Mouse (Mus musculus) neural tube, embryonic 13.5 days (tissue): ENCODE results near the gene Slc9a3r2. TPM values are rescaled to one million over a fixed set of nuclear protein-coding genes. Genes with fewer than 3 reads are reported as not detected.

Experiments
- ATAC-seq: fragments of 200-750 bp; cut with Nextera tagmentation; 2 replicates; pipeline ENCODE4 v1.8.0; 2017; ENCODE audit warnings: low read depth, mild to moderate bottlenecking, moderate TSS enrichment, moderate library complexity
- H3K27ac ChIP-seq: fragments of 300-500 bp; sonication (generic); replicated peaks from 2 replicates; pipeline ENCODE4 v1.5.1; 2015; ENCODE audit warnings: moderate library complexity, mild to moderate bottlenecking, inconsistent platforms
- H3K27me3 ChIP-seq: fragments of 300-500 bp; sonication (generic); 2 replicates; pipeline ENCODE4 v1.6.1; 2015; ENCODE audit warnings: mild to moderate bottlenecking, inconsistent platforms
- H3K36me3 ChIP-seq: fragments of 300-500 bp; sonication (generic); 2 replicates; pipeline ENCODE4 v1.6.1; 2015; ENCODE audit warnings: mild to moderate bottlenecking, inconsistent platforms
- H3K4me1 ChIP-seq: fragments of 300-500 bp; sonication (generic); replicated peaks from 2 replicates; pipeline ENCODE4 v1.6.1; 2015; ENCODE audit warnings: inconsistent platforms
- H3K4me2 ChIP-seq: fragments of 300-500 bp; sonication (generic); 2 replicates; pipeline ENCODE4 v1.6.1; 2015; ENCODE audit warnings: inconsistent platforms, mild to moderate bottlenecking, moderate library complexity
- H3K4me3 ChIP-seq: fragments of 300-500 bp; sonication (generic); 2 replicates; pipeline ENCODE4 v1.5.1; 2015; ENCODE audit warnings: mild to moderate bottlenecking, inconsistent platforms
- H3K9ac ChIP-seq: fragments of 300-500 bp; sonication (generic); 2 replicates; pipeline ENCODE4 v1.6.1; 2015; ENCODE audit warnings: moderate library complexity, mild to moderate bottlenecking, inconsistent platforms
- H3K9me3 ChIP-seq: fragments of 300-500 bp; sonication (generic); 2 replicates; pipeline ENCODE4 v1.6.1; 2016; ENCODE audit warnings: inconsistent platforms
- WGBS: fragments of 180-500 bp; shearing (Covaris S2); methylation state at CpG from one replicate; pipeline ENCODE4 v1.1.7; 2015; 5-methylcytosine and 5-hydroxymethylcytosine counted together
- microRNA-seq: library from miRNA; unstranded; fragments of <30 nt; microRNA quantifications from one replicate; pipeline ENCODE4, GENCODE M21; 2016
- polyA plus RNA-seq: library from polyadenylated mRNA; unstranded; fragments of >200 nt; fragmentation: Nextera tagmentation; extraction: Ambion mirVana; gene quantifications from 2 replicates; pipeline ENCODE4 v1.2.1, GENCODE M21; 2015

Gene Slc9a3r2
- polyA plus RNA-seq, 1 experiment from 2014 or later, result 42.6 TPM

DNA sequence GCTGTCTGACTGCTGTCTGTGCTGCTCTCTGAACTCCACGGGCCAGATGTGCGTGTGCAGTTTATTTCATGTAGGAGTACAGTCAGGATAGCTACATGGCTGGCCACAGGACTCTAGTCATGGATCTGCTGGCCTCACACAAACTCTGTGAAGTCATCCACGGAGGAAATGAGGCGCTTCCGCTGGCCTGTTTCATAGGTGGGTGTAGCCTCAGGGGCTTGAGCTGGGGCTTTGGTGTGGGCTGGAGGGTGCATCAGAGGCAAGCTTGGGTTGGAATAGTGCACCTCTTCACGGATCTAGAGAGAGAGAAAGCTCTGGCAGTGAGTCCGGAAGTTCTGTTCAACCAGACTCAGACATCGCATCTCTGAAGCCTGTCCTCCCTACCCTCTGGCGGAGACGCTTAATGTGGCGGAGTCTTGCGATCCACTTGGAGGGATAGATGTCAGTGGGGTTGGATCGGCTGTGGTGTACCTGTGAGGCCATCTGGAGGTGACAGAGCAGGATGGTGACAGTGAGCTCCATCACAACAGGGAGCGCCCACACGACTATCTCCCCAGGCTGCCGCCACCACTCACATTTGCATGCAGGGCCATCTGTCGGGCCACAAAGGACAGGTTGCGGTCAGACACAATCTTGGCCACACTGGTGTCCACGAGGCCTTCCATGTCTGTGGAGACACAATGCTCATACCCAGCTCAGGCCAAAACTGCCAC, 53.5 kb downstream of the Slc9a3r2 start:
- H3K27me3 ChIP-seq, result no peaks in the 10 kb centered on the region
- no peak overlapping the region for H3K9ac ChIP-seq
- no peak overlapping the region for H3K4me2 ChIP-seq
- no peaks in the 10 kb centered on the region for H3K4me1 ChIP-seq
- H3K9me3 ChIP-seq, result no peaks in the 10 kb centered on the region
- H3K36me3 ChIP-seq, result peaks cover 100% of the 10 kb centered on the region
- ATAC-seq, result no peak
- H3K4me3 ChIP-seq, result no peak overlapping the region
- 87% methylated on average over 19 of the region's 19 CpGs for WGBS
- no peak overlapping the region for H3K27ac ChIP-seq

- whole genome bisulfite sequencing, result 73% methylated on average over 5 of the region's 5 CpGs
- Histone ChIP-seq H3K9ac (no peak overlapping the region), H3K27ac (no peak overlapping the region), H3K36me3 (peaks cover 100% of the 10 kb centered on the region), H3K9me3 (no peaks in the 10 kb centered on the region), H3K4me2 (no peak overlapping the region), H3K4me1 (no peaks in the 10 kb centered on the region), H3K4me3 (no peak overlapping the region), H3K27me3 (no peaks in the 10 kb centered on the region)
- ATAC-seq, result no peak
Observed at GRCm38 (mm10) chr17:24596073-24596466, 54.1 kb downstream of the Slc9a3r2 start.

- H3K4me2 ChIP-seq, result no peak overlapping the region
- peaks cover 100% of the 10 kb centered on the region for H3K36me3 ChIP-seq
- no peaks in the 10 kb centered on the region for H3K4me1 ChIP-seq
- no peak overlapping the region for H3K27ac ChIP-seq
- H3K9me3 ChIP-seq, result no peaks in the 10 kb centered on the region
- H3K9ac ChIP-seq, result no peak overlapping the region
- 80% methylated on average over 17 of the region's 17 CpGs for WGBS
- no peak for ATAC-seq
- no peak overlapping the region for H3K4me3 ChIP-seq
- H3K27me3 ChIP-seq, result no peaks in the 10 kb centered on the region
Observed at GRCm38 (mm10) chr17:24595126-24596072, 54.7 kb downstream of the Slc9a3r2 start.

GRCm38 (mm10) chr17:24593992-24594890, 55.9 kb downstream of the Slc9a3r2 start:
- peaks cover 98% of the 10 kb centered on the region for H3K36me3 ChIP-seq
- no peak for ATAC-seq
- H3K4me1 ChIP-seq, result no peaks in the 10 kb centered on the region
- no peak overlapping the region for H3K4me2 ChIP-seq
- no peak overlapping the region for H3K27ac ChIP-seq
- no peaks in the 10 kb centered on the region for H3K9me3 ChIP-seq
- WGBS, result 93% methylated on average over 26 of the region's 26 CpGs
- H3K9ac ChIP-seq, result no peak overlapping the region
- no peak overlapping the region for H3K4me3 ChIP-seq
- no peaks in the 10 kb centered on the region for H3K27me3 ChIP-seq

DNA sequence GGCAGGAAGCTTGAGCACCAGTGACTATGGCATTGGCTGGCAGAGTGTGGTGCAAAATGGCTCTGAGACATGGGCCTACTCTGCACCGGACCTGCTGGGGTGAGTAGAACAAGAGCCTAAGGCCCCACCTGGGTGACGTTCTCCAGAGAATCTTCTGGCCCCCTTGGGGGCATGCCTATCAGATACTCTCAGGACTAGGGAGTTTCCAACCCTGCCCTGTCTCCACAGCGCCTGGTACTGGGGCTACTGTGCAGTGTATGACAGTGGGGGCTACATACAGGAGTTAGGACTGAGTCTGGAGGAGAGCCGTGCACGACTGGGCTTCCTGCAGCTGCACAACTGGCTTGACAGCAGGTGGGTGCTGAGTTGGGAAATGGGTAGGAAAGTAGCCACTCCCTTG, 56.9 kb downstream of the Slc9a3r2 start:
- no peaks in the 10 kb centered on the region for H3K27me3 ChIP-seq
- WGBS, result 91% methylated on average over 5 of the region's 5 CpGs
- no peaks in the 10 kb centered on the region for H3K9me3 ChIP-seq
- H3K4me3 ChIP-seq, result no peak overlapping the region
- H3K27ac ChIP-seq, result no peak overlapping the region
- no peak overlapping the region for H3K9ac ChIP-seq
- H3K4me2 ChIP-seq, result no peak overlapping the region
- peaks cover 94% of the 10 kb centered on the region for H3K36me3 ChIP-seq
- H3K4me1 ChIP-seq, result no peaks in the 10 kb centered on the region
- ATAC-seq, result no peak

DNA sequence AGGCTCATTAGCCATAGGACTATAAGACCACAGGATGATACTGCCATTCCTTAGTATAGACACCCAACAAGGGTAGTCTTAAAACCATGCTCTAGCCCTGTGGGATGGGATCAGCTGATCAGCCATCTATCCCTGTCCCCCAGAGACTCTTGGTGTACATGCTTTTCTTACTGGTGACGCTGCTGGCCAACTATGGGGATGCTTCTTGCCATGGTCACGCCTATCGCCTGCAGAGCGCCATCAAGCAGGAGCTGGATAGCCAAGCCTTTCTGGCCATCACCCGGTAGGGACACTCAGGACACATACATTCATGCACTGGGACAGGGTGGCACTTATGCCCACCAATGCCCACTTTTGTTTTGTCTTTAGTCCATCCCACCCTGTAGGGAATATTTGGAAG, 58.4 kb downstream of the Slc9a3r2 start:
- Histone ChIP-seq H3K9ac (no peak overlapping the region), H3K36me3 (peaks cover 93% of the 10 kb centered on the region), H3K4me1 (no peaks in the 10 kb centered on the region), H3K27me3 (no peaks in the 10 kb centered on the region), H3K4me3 (no peak overlapping the region), H3K4me2 (no peak overlapping the region), H3K9me3 (no peaks in the 10 kb centered on the region), H3K27ac (no peak overlapping the region)
- ATAC-seq, result no peak
- WGBS, result 92% methylated on average over 5 of the region's 5 CpGs

DNA sequence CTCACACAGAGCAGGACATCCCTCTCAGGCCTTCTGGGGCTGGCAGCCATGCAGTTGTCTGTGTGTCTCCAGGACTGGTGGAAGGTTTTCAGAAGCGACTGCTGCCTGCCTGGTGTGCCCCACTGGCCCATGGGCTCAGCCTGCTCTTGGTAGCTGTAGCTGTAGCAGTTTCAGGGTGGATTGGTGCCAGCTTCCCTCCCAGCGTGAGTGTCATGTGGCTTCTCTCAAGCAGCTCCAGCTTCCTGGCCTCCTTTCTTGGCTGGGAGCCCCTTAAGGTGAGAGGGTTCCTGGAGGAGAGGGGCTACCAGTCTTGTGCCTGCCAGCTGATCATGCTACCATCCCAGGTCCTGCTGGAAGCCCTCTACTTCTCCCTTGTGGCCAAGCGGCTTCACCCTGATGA, 59.2 kb downstream of the Slc9a3r2 start:
- Histone ChIP-seq H3K4me3 (no peak overlapping the region), H3K4me2 (no peak overlapping the region), H3K4me1 (no peaks in the 10 kb centered on the region), H3K9ac (no peak overlapping the region), H3K27ac (no peak overlapping the region), H3K27me3 (no peaks in the 10 kb centered on the region), H3K9me3 (no peaks in the 10 kb centered on the region), H3K36me3 (peaks cover 93% of the 10 kb centered on the region)
- WGBS, result 96% methylated on average over 3 of the region's 3 CpGs
- ATAC-seq, result no peak

Small RNA genes lying within 50 kb of the gene (microRNA-seq; reads per million reads assigned to microRNA genes)
- not detected for gene Gm24589

Other genes with a start within 250 kb of the Slc9a3r2 start
- gene Rnps1, start 235.8 kb downstream of the Slc9a3r2 start, polyA plus RNA-seq, result 307 and 315 TPM in 2 replicates
- 57.6 and 61.2 TPM in 2 replicates for gene Eci1, start 223.7 kb downstream of the Slc9a3r2 start, polyA plus RNA-seq
- 5.5 and 6.5 TPM in 2 replicates for gene Dnase1l2, start 207.2 kb downstream of the Slc9a3r2 start, polyA plus RNA-seq
- 39.7 and 41.6 TPM in 2 replicates for gene E4f1, start 180.0 kb downstream of the Slc9a3r2 start, polyA plus RNA-seq
- gene Pgp, start 179.9 kb downstream of the Slc9a3r2 start, polyA plus RNA-seq, result 54.9 and 57.4 TPM in 2 replicates
- gene Bricd5, start 176.4 kb downstream of the Slc9a3r2 start, polyA plus RNA-seq, result not detected in 2 replicates
- gene Mlst8, start 171.2 kb downstream of the Slc9a3r2 start, polyA plus RNA-seq, result 35.7 and 36.2 TPM in 2 replicates
- 35.0 and 35.3 TPM in 2 replicates for gene Caskin1, start 161.7 kb downstream of the Slc9a3r2 start, polyA plus RNA-seq
- gene Traf7, start 122.4 kb downstream of the Slc9a3r2 start, polyA plus RNA-seq, result 70.1 and 82.9 TPM in 2 replicates
- 1.5 and 1.6 TPM in 2 replicates for gene Rab26, start 116.1 kb downstream of the Slc9a3r2 start, polyA plus RNA-seq
- gene Pkd1, start 100.5 kb downstream of the Slc9a3r2 start, polyA plus RNA-seq, result 20.1 and 22.9 TPM in 2 replicates
- 62.5 and 73.0 TPM in 2 replicates for gene Tsc2, start 17.7 kb downstream of the Slc9a3r2 start, polyA plus RNA-seq
- gene Nthl1, start 17.6 kb downstream of the Slc9a3r2 start, polyA plus RNA-seq, result 7.4 and 9.7 TPM in 2 replicates
- gene Npw, start 8.1 kb upstream of the Slc9a3r2 start, polyA plus RNA-seq, result not detected in 2 replicates
- gene Zfp598, start 19.4 kb upstream of the Slc9a3r2 start, polyA plus RNA-seq, result 20.9 and 22.2 TPM in 2 replicates
- 94.2 and 114 TPM in 2 replicates for gene Syngr3, start 39.6 kb upstream of the Slc9a3r2 start, polyA plus RNA-seq
- gene Gfer, start 45.8 kb upstream of the Slc9a3r2 start, polyA plus RNA-seq, result 34.3 and 39.6 TPM in 2 replicates
- gene Noxo1, start 45.9 kb upstream of the Slc9a3r2 start, polyA plus RNA-seq, result 1.1 and 1.5 TPM in 2 replicates
- gene Tbl3, start 57.3 kb upstream of the Slc9a3r2 start, polyA plus RNA-seq, result 58.4 and 64.0 TPM in 2 replicates
- 0.18 TPM in 1 of 2 replicates, not detected in the other for gene Rnf151, start 67.7 kb upstream of the Slc9a3r2 start, polyA plus RNA-seq
- 759 and 773 TPM in 2 replicates for gene Rps2, start 67.8 kb upstream of the Slc9a3r2 start, polyA plus RNA-seq
- gene Ndufb10, start 74.2 kb upstream of the Slc9a3r2 start, polyA plus RNA-seq, result 261 and 273 TPM in 2 replicates
- gene Rpl3l, start 77.5 kb upstream of the Slc9a3r2 start, polyA plus RNA-seq, result not detected in 2 replicates
- gene Msrb1, start 86.3 kb upstream of the Slc9a3r2 start, polyA plus RNA-seq, result 26.5 and 29.4 TPM in 2 replicates
- 0.39 and 0.59 TPM in 2 replicates for gene Hs3st6, start 102.7 kb upstream of the Slc9a3r2 start, polyA plus RNA-seq
- gene Meiob, start 154.0 kb upstream of the Slc9a3r2 start, polyA plus RNA-seq, result not detected in 2 replicates
- 55.7 and 59.0 TPM in 2 replicates for gene Hagh, start 189.8 kb upstream of the Slc9a3r2 start, polyA plus RNA-seq
- 21.1 and 22.3 TPM in 2 replicates for gene Fahd1, start 200.0 kb upstream of the Slc9a3r2 start, polyA plus RNA-seq
- 0.39 TPM in 1 of 2 replicates, not detected in the other for gene Igfals, start 215.7 kb upstream of the Slc9a3r2 start, polyA plus RNA-seq
- 63.5 and 76.1 TPM in 2 replicates for gene Nubp2, start 236.0 kb upstream of the Slc9a3r2 start, polyA plus RNA-seq
- 64.6 and 74.2 TPM in 2 replicates for gene Spsb3, start 236.3 kb upstream of the Slc9a3r2 start, polyA plus RNA-seq
- 32.7 and 36.3 TPM in 2 replicates for gene Eme2, start 244.8 kb upstream of the Slc9a3r2 start, polyA plus RNA-seq
- gene Mrps34, start 244.8 kb upstream of the Slc9a3r2 start, polyA plus RNA-seq, result 71.1 and 85.7 TPM in 2 replicates
- gene Nme3, start 246.2 kb upstream of the Slc9a3r2 start, polyA plus RNA-seq, result 86.0 and 89.0 TPM in 2 replicates